Mouse (Mus musculus): ENCODE data around the gene Ankdd1a. TPM values are rescaled to one million over a fixed set of nuclear protein-coding genes. Genes with fewer than 3 reads are reported as not detected.

Gene Ankdd1a
- polyA plus RNA-seq, 1 experiment = not detected

- no peak for TF ChIP-seq GATA1 (IDR thresholded peaks at IDR 0.05; ENCODE audit: low read length)
These were observed 11.3 kb upstream of the Ankdd1a start for GRCm38 (mm10) chr9:65531283-65531682.

- TF ChIP-seq GATA1 (IDR thresholded peaks at IDR 0.05; ENCODE audit: low read length) = no peak
These were observed 9.7 kb upstream of the Ankdd1a start for GRCm38 (mm10) chr9:65529659-65530058.

GRCm38 (mm10) chr9:65528417-65529038 lies 8.5 kb upstream of the Ankdd1a start:
- no peak for TF ChIP-seq GATA1 (IDR thresholded peaks at IDR 0.05; ENCODE audit: low read length)

GRCm38 (mm10) chr9:65525445-65526195 lies 5.6 kb upstream of the Ankdd1a start:
- TF ChIP-seq GATA1 (IDR thresholded peaks at IDR 0.05; ENCODE audit: low read length) = no peak

- TF ChIP-seq GATA1 (IDR thresholded peaks at IDR 0.05; ENCODE audit: low read length) = no peak
These were observed 3.8 kb upstream of the Ankdd1a start for GRCm38 (mm10) chr9:65523611-65524364.

- no peak for TF ChIP-seq GATA1 (IDR thresholded peaks at IDR 0.05; ENCODE audit: low read length)
These were observed 498 bp upstream of the Ankdd1a start for GRCm38 (mm10) chr9:65520505-65520876.

GRCm38 (mm10) chr9:65514851-65515261 lies 5.1 kb downstream of the Ankdd1a start:
- TF ChIP-seq GATA1 (IDR thresholded peaks at IDR 0.05; ENCODE audit: low read length) = no peak

- no peak for TF ChIP-seq GATA1 (IDR thresholded peaks at IDR 0.05; ENCODE audit: low read length)
These were observed 5.6 kb downstream of the Ankdd1a start for GRCm38 (mm10) chr9:65514431-65514830.

GRCm38 (mm10) chr9:65512520-65512919 lies 7.5 kb downstream of the Ankdd1a start:
- no peak for TF ChIP-seq GATA1 (IDR thresholded peaks at IDR 0.05; ENCODE audit: low read length)

- TF ChIP-seq GATA1 (IDR thresholded peaks at IDR 0.05; ENCODE audit: low read length) = no peak
These were observed 11.5 kb downstream of the Ankdd1a start for GRCm38 (mm10) chr9:65508449-65508848.

GRCm38 (mm10) chr9:65502721-65503505 lies 17.1 kb downstream of the Ankdd1a start:
- no peak for TF ChIP-seq GATA1 (IDR thresholded peaks at IDR 0.05; ENCODE audit: low read length)

- no peak for TF ChIP-seq GATA1 (IDR thresholded peaks at IDR 0.05; ENCODE audit: low read length)
These were observed 17.8 kb downstream of the Ankdd1a start for GRCm38 (mm10) chr9:65502146-65502545.

GRCm38 (mm10) chr9:65492851-65493250 lies 27.1 kb downstream of the Ankdd1a start:
- no peak for TF ChIP-seq GATA1 (IDR thresholded peaks at IDR 0.05; ENCODE audit: low read length)

GRCm38 (mm10) chr9:65492351-65492750 lies 27.6 kb downstream of the Ankdd1a start:
- no peak for TF ChIP-seq GATA1 (IDR thresholded peaks at IDR 0.05; ENCODE audit: low read length)

GRCm38 (mm10) chr9:65491476-65491875 lies 28.5 kb downstream of the Ankdd1a start:
- TF ChIP-seq GATA1 (IDR thresholded peaks at IDR 0.05; ENCODE audit: low read length) = no peak

GRCm38 (mm10) chr9:65480071-65480470 lies 39.9 kb downstream of the Ankdd1a start:
- no peak for TF ChIP-seq GATA1 (IDR thresholded peaks at IDR 0.05; ENCODE audit: low read length)

Data from G1E-ER4 (cell line).